Mouse (Mus musculus) thymus, postnatal 0 days (tissue): ENCODE data around the gene Smap1. TPM values are rescaled to one million over a fixed set of nuclear protein-coding genes. Genes with fewer than 3 reads are reported as not detected.

Experiments
- DNase-seq: peaks from one replicate; pipeline ENCODE4 v3.0.0-alpha.2; 2015; ENCODE audit warnings: low spot score
- polyA plus RNA-seq: library from polyadenylated mRNA; unstranded; fragments of >200 nt; fragmentation: Nextera tagmentation; extraction: Ambion mirVana; gene quantifications from 2 replicates; pipeline ENCODE4 v1.2.1, GENCODE M21; 2015

Smap1 gene
- polyA plus RNA-seq, 1 experiment from 2014 or later: 45.8 TPM

GRCm38 (mm10) chr1:23840924-23841323 is 81.2 kb downstream of the Smap1 start:
- no peak for DNase-seq

- no peak for DNase-seq
Observed at GRCm38 (mm10) chr1:23836630-23837029, 85.5 kb downstream of the Smap1 start.

- DNase-seq: no peak
Observed at GRCm38 (mm10) chr1:23834819-23835218, 87.3 kb downstream of the Smap1 start.

GRCm38 (mm10) chr1:23834246-23834645 is 87.9 kb downstream of the Smap1 start:
- no peak for DNase-seq

- DNase-seq: peak; percentile 51
Observed at GRCm38 (mm10) chr1:23826887-23827758, 95.0 kb downstream of the Smap1 start.

GRCm38 (mm10) chr1:23821615-23822014 is 100.5 kb downstream of the Smap1 start:
- no peak for DNase-seq

GRCm38 (mm10) chr1:23798306-23798705 is 123.8 kb downstream of the Smap1 start:
- DNase-seq: no peak

Other genes with a start within 250 kb of the Smap1 start
- gene B3gat2, start 160.6 kb downstream of the Smap1 start, polyA plus RNA-seq: 0.22 and 0.26 TPM in 2 replicates
- 86.0 and 88.8 TPM in 2 replicates for gene Sdhaf4, start 83.3 kb upstream of the Smap1 start, polyA plus RNA-seq
- gene Fam135a, start 178.0 kb upstream of the Smap1 start, polyA plus RNA-seq: 2.6 TPM in 2 replicates